Mouse (Mus musculus) MEL (cell line): ENCODE measurements around the gene Naglu. TPM values are rescaled to one million over a fixed set of nuclear protein-coding genes. Genes with fewer than 3 reads are reported as not detected.
A peak's percentile ranks its signal among the peaks of the same experiment; 100 is the strongest.

ENCODE experiments used
- DNase-seq: peaks from one replicate; pipeline ENCODE4 v3.0.0; 2011; ENCODE audit warnings: low read depth, low spot score
- H3K27ac ChIP-seq: 2 replicates; pipeline ENCODE4 v1.5.1; 2012; ENCODE audit warnings: low read depth, mild to moderate bottlenecking, control low read depth, low read length, moderate library complexity; ENCODE audit not compliant: control insufficient read depth
- H3K27me3 ChIP-seq, 2 experiments: fragments of 150-350 bp in 1 of 2; sonication (generic) in 1 of 2; 2 replicates each; pipeline ENCODE4 v1.6.1; 2012; ENCODE audit warnings: low read length in 2 of 2, mild to moderate bottlenecking in 2 of 2, improper control_type of control experiment in 1 of 2, moderate library complexity in 1 of 2; ENCODE audit not compliant: insufficient read depth in 2 of 2, control insufficient read depth in 1 of 2
- H3K36me3 ChIP-seq, 2 experiments: 2 replicates each; pipeline ENCODE4 v1.6.1; 2012 to 2014; ENCODE audit warnings: low read length in 2 of 2, improper control_type of control experiment in 1 of 2, inconsistent platforms in 1 of 2, mild to moderate bottlenecking in 1 of 2; ENCODE audit not compliant: insufficient read depth in 2 of 2, control insufficient read depth in 1 of 2
- H3K4me1 ChIP-seq, 2 experiments: fragments of 150-350 bp in 1 of 2; sonication (generic) in 1 of 2; 2 replicates each; pipeline ENCODE4 v1.6.1; 2012; ENCODE audit warnings: low read length in 2 of 2, improper control_type of control experiment in 1 of 2, mild to moderate bottlenecking in 1 of 2; ENCODE audit not compliant: insufficient read depth in 2 of 2, control insufficient read depth in 1 of 2
- H3K4me3 ChIP-seq, 2 experiments: fragments of 150-350 bp in 1 of 2; sonication (generic) in 1 of 2; 2 replicates each; pipeline ENCODE4 v1.5.1; 2012; ENCODE audit warnings: low read depth in 2 of 2, low read length in 2 of 2, mild to moderate bottlenecking in 2 of 2, moderate library complexity in 2 of 2, control low read depth in 1 of 2, improper control_type of control experiment in 1 of 2; ENCODE audit not compliant: control insufficient read depth in 1 of 2, insufficient read depth in 1 of 2
- H3K79me2 ChIP-seq: 2 replicates; pipeline ENCODE4 v1.6.1; 2012; ENCODE audit warnings: mild to moderate bottlenecking, low read length, moderate library complexity; ENCODE audit not compliant: control insufficient read depth, poor library complexity, insufficient read depth
- H3K9ac ChIP-seq: 2 replicates; pipeline ENCODE4 v1.6.1; 2012; ENCODE audit warnings: low read depth, mild to moderate bottlenecking, control low read depth, low read length, moderate library complexity; ENCODE audit not compliant: control insufficient read depth, poor library complexity, severe bottlenecking
- H3K9me3 ChIP-seq: fragments of 150-350 bp; sonication (generic); replicated peaks from 2 replicates; pipeline ENCODE4 v1.6.1; 2012; ENCODE audit warnings: mild to moderate bottlenecking, low read length, improper control_type of control experiment, moderate library complexity; ENCODE audit not compliant: insufficient read depth
- CHD1 ChIP-seq: IDR thresholded peaks from 2 replicates; pipeline ENCODE4 v1.6.1; 2012; ENCODE audit warnings: low read depth, mild to moderate bottlenecking, inconsistent platforms, low read length, improper control_type of control experiment
- CHD2 ChIP-seq: IDR thresholded peaks from 2 replicates; pipeline ENCODE4 v1.6.1; 2011; ENCODE audit warnings: low read length, improper control_type of control experiment
- CTCF ChIP-seq, 3 experiments: IDR thresholded peaks in 2 of 3; conservative IDR thresholded peaks in 1 of 3; 2 replicates each; pipeline ENCODE4 v1.5.1; 2011 to 2012; ENCODE audit warnings: low read length in 3 of 3, low read depth in 2 of 3, mild to moderate bottlenecking in 2 of 3, improper control_type of control experiment in 1 of 3, inconsistent platforms in 1 of 3, mixed read lengths in 1 of 3, moderate library complexity in 1 of 3; ENCODE audit not compliant: control insufficient read depth in 1 of 3, insufficient read depth in 1 of 3, poor library complexity in 1 of 3, severe bottlenecking in 1 of 3
- E2F4 ChIP-seq: IDR thresholded peaks from 2 replicates; pipeline ENCODE4 v1.6.1; 2011; ENCODE audit warnings: low read depth, low read length, improper control_type of control experiment, borderline replicate concordance
- ELF1 ChIP-seq: IDR thresholded peaks from 2 replicates; pipeline ENCODE4 v1.6.1; 2014; ENCODE audit warnings: low read depth, mild to moderate bottlenecking, inconsistent platforms, low read length, improper control_type of control experiment, moderate library complexity
- ETS1 ChIP-seq: IDR thresholded peaks from 2 replicates; pipeline ENCODE4 v1.6.1; 2012; ENCODE audit warnings: low read depth, mild to moderate bottlenecking, inconsistent platforms, low read length, improper control_type of control experiment, moderate library complexity
- GABPA ChIP-seq: IDR thresholded peaks from 2 replicates; pipeline ENCODE4 v1.6.1; 2012; ENCODE audit warnings: low read depth, mild to moderate bottlenecking, inconsistent platforms, low read length, improper control_type of control experiment, moderate library complexity
- HCFC1 ChIP-seq: IDR thresholded peaks from 2 replicates; pipeline ENCODE4 v1.6.1; 2012; ENCODE audit warnings: low read depth, mild to moderate bottlenecking, inconsistent platforms, low read length, improper control_type of control experiment, moderate library complexity
- JUND ChIP-seq: IDR thresholded peaks from 2 replicates; pipeline ENCODE4 v1.6.1; 2011; ENCODE audit warnings: low read depth, mild to moderate bottlenecking, improper control_type of control experiment, low read length
- MAX ChIP-seq: IDR thresholded peaks from 2 replicates; pipeline ENCODE4 v1.6.1; 2011; ENCODE audit warnings: low read length, improper control_type of control experiment
- MXI1 ChIP-seq: IDR thresholded peaks from 2 replicates; pipeline ENCODE4 v1.6.1; 2011; ENCODE audit warnings: mild to moderate bottlenecking, low read depth, low read length, improper control_type of control experiment
- MYB ChIP-seq: IDR thresholded peaks from 2 replicates; pipeline ENCODE4 v1.6.1; 2011; ENCODE audit warnings: mild to moderate bottlenecking, low read depth, low read length, improper control_type of control experiment
- MYC ChIP-seq: IDR thresholded peaks from 2 replicates; pipeline ENCODE4 v1.6.1; 2011; ENCODE audit warnings: low read depth, mild to moderate bottlenecking, low read length, improper control_type of control experiment, moderate library complexity
- NELFE ChIP-seq: IDR thresholded peaks from 2 replicates; pipeline ENCODE4 v1.6.1; 2011; ENCODE audit warnings: low read depth, low read length, improper control_type of control experiment
- POLR2A ChIP-seq, 2 experiments: IDR thresholded peaks; 2 replicates each; pipeline ENCODE4 v1.6.1; 2011 to 2012; ENCODE audit warnings: low read length in 2 of 2, mild to moderate bottlenecking in 2 of 2, control low read depth in 1 of 2, improper control_type of control experiment in 1 of 2, low read depth in 1 of 2, moderate library complexity in 1 of 2; ENCODE audit not compliant: control insufficient read depth in 1 of 2, insufficient read depth in 1 of 2, poor library complexity in 1 of 2
- POLR2AphosphoS2 ChIP-seq: IDR thresholded peaks from 2 replicates; pipeline ENCODE4 v1.6.1; 2011; ENCODE audit warnings: low read length, improper control_type of control experiment
- POLR2AphosphoS5 ChIP-seq: IDR thresholded peaks from 2 replicates; pipeline ENCODE4 v1.6.1; 2012; ENCODE audit warnings: low read depth, borderline replicate concordance, mild to moderate bottlenecking, inconsistent platforms, low read length, moderate library complexity, mixed read lengths
- RAD21 ChIP-seq: IDR thresholded peaks from 2 replicates; pipeline ENCODE4 v1.6.1; 2011; ENCODE audit warnings: mild to moderate bottlenecking, low read depth, low read length, improper control_type of control experiment
- SIN3A ChIP-seq: IDR thresholded peaks from 2 replicates; pipeline ENCODE4 v1.6.1; 2012; ENCODE audit warnings: low read length, improper control_type of control experiment, inconsistent platforms
- SMC3 ChIP-seq: IDR thresholded peaks from 2 replicates; pipeline ENCODE4 v1.6.1; 2011; ENCODE audit warnings: low read depth, low read length, improper control_type of control experiment
- TAL1 ChIP-seq: IDR thresholded peaks from 2 replicates; pipeline ENCODE4 v1.6.1; 2012; ENCODE audit warnings: mild to moderate bottlenecking, inconsistent platforms, low read length, moderate library complexity, mixed read lengths
- TCF12 ChIP-seq: IDR thresholded peaks from 2 replicates; pipeline ENCODE4 v1.6.1; 2014; ENCODE audit warnings: low read depth, mild to moderate bottlenecking, inconsistent platforms, low read length, improper control_type of control experiment, moderate library complexity
- UBTF ChIP-seq: IDR thresholded peaks from 2 replicates; pipeline ENCODE4 v1.6.1; 2012; ENCODE audit warnings: low read depth, mild to moderate bottlenecking, inconsistent platforms, low read length, improper control_type of control experiment, moderate library complexity, borderline replicate concordance; ENCODE audit not compliant: insufficient read depth
- ZMIZ1 ChIP-seq: IDR thresholded peaks from 2 replicates; pipeline ENCODE4 v1.6.1; 2012; ENCODE audit warnings: low read depth, mild to moderate bottlenecking, inconsistent platforms, low read length, improper control_type of control experiment, moderate library complexity
- polyA plus RNA-seq, 2 experiments: library from polyadenylated mRNA; stranded (reverse) in 1 of 2; unstranded in 1 of 2; fragments of >175 nt in 1 of 2; fragments of >200 nt in 1 of 2; gene quantifications; 2 replicates each; pipeline versions ENCODE4 v1.2.1 to v1.2.4; 2012; ENCODE audit warnings: low replicate concordance in 2 of 2, low read depth in 1 of 2; ENCODE audit not compliant: insufficient read length in 2 of 2, insufficient read depth in 1 of 2, missing spikeins in 1 of 2
- total RNA-seq: library from RNA; depleted of rRNA; stranded (reverse); fragments of 300-350 nt; gene quantifications from 2 replicates; pipeline ENCODE4 v1.2.3, GENCODE M21; 2012

The Naglu gene
- total and polyA plus RNA-seq, 3 experiments: 1.5 to 3.1 TPM; not detected in 1

GRCm38 (mm10) chr11:101089931-101090330 lies 20.1 kb downstream of the Naglu start:
- no peak for TF ChIP-seq JUND
- no peak for TF ChIP-seq SMC3
- no peak for TF ChIP-seq CHD1
- TF ChIP-seq TAL1: no peak
- H3K79me2 ChIP-seq: peaks cover 11% of the 10 kb centered on the region
- no peaks in the 10 kb centered on the region for H3K27me3 ChIP-seq
- H3K4me3 ChIP-seq: no peak overlapping the region
- peaks cover 0 to 10% of the 10 kb centered on the region in 2 experiments; a peak in 3 of 4 replicates for H3K4me1 ChIP-seq
- H3K36me3 ChIP-seq: peaks cover 10 to 11% of the 10 kb centered on the region in 2 experiments
- H3K27ac ChIP-seq: no peak overlapping the region
- no peaks in the 10 kb centered on the region for H3K9me3 ChIP-seq
- no peak overlapping the region for H3K9ac ChIP-seq
- no peak for DNase-seq

GRCm38 (mm10) chr11:101094930-101095313 lies 25.1 kb downstream of the Naglu start:
- TF ChIP-seq UBTF (no peak), ZMIZ1 (peak; percentile 7; the same call in 1 of the 2 replicates), ETS1 (no peak)
- TF ChIP-seq, all 39 proteins: peak for 1
- Histone ChIP-seq H3K9ac (peak overlapping the region; percentile 42), H3K4me3 (peak overlapping the region in 1 of 2 experiments; percentile 8; a peak in 1 of 4 replicates), H3K27me3 (no peaks in the 10 kb centered on the region), H3K27ac (0 out of 2 replicates have a peak overlapping the region, but pooled peaks have one; percentile 4), H3K36me3 (peaks cover 2 to 24% of the 10 kb centered on the region in 2 experiments; a peak in 3 of 4 replicates), H3K4me1 (peaks cover 0 to 2% of the 10 kb centered on the region in 2 experiments; a peak in 1 of 4 replicates), H3K9me3 (no peaks in the 10 kb centered on the region), H3K79me2 (no peaks in the 10 kb centered on the region)
- DNase-seq: no peak

- Histone ChIP-seq H3K4me1 (peaks cover 0 to 2% of the 10 kb centered on the region in 2 experiments; a peak in 1 of 4 replicates), H3K27ac (peak within 1 kb of the TSS; percentile 84), H3K36me3 (peaks cover 2 to 29% of the 10 kb centered on the region in 2 experiments; a peak in 3 of 4 replicates), H3K27me3 (no peaks in the 10 kb centered on the region), H3K79me2 (no peaks in the 10 kb centered on the region), H3K9ac (peak within 1 kb of the TSS; percentile 81), H3K4me3 (peak within 1 kb of the TSS; percentile 63 to 75), H3K9me3 (no peaks in the 10 kb centered on the region)
- DNase-seq: peak; percentile 90
- TF ChIP-seq RAD21: peak; percentile 21
- TF ChIP-seq SIN3A: peak; percentile 72; the same call in 1 of the 2 replicates
- no peak for TF ChIP-seq CHD2
- 0 out of 2 replicates have a peak, but pooled peaks have one; percentile 21 for TF ChIP-seq MYC
- peak; percentile 32; the same call in 1 of the 2 replicates for TF ChIP-seq MXI1
- TF ChIP-seq E2F4: peak; percentile 58; the same call in 1 of the 2 replicates
- TF ChIP-seq TCF12: peak; percentile 40; the same call in 1 of the 2 replicates
- no peak for TF ChIP-seq TAL1
- TF ChIP-seq HCFC1: peak; percentile 79
- peak; percentile 27 for TF ChIP-seq SMC3
- TF ChIP-seq NELFE: peak; percentile 62
- TF ChIP-seq POLR2AphosphoS5: no peak
- TF ChIP-seq CHD1: no peak
- TF ChIP-seq JUND: no peak
- TF ChIP-seq GABPA: no peak
- TF ChIP-seq MAX: peak; percentile 80
- TF ChIP-seq MYB: 0 out of 2 replicates have a peak, but pooled peaks have one; percentile 6
- TF ChIP-seq ELF1: peak; percentile 75
- peak; percentile 96 for TF ChIP-seq POLR2AphosphoS2
- TF ChIP-seq CTCF (IDR thresholded peaks at IDR 0.05 in 2 of 3, conservative IDR thresholded peaks at IDR 0.05 in 1 of 3; ENCODE audit: control insufficient read depth in 1 of 3, insufficient read depth in 1 of 3, low read depth in 2 of 3, low read length in 3 of 3, poor library complexity in 1 of 3, severe bottlenecking in 1 of 3): peak; percentile 48 to 69 (median 64); a peak in 5 of 6 replicates
- TF ChIP-seq POLR2A (IDR thresholded peaks at IDR 0.05; ENCODE audit: control insufficient read depth in 1 of 2, insufficient read depth in 1 of 2, low read depth in 1 of 2, low read length in 2 of 2, poor library complexity in 1 of 2): peak; percentile 51 to 74; a peak in 1 of 4 replicates
Observed at GRCm38 (mm10) chr11:101095314-101096024, 25.7 kb downstream of the Naglu start, which contains the start of gene Psmc3ip. Gene Psmc3ip (minus strand): TSS chr11:101095436.
